Comparison of ENCODE assay signal across 8 mouse cellular contexts in the genomic region with DNA sequence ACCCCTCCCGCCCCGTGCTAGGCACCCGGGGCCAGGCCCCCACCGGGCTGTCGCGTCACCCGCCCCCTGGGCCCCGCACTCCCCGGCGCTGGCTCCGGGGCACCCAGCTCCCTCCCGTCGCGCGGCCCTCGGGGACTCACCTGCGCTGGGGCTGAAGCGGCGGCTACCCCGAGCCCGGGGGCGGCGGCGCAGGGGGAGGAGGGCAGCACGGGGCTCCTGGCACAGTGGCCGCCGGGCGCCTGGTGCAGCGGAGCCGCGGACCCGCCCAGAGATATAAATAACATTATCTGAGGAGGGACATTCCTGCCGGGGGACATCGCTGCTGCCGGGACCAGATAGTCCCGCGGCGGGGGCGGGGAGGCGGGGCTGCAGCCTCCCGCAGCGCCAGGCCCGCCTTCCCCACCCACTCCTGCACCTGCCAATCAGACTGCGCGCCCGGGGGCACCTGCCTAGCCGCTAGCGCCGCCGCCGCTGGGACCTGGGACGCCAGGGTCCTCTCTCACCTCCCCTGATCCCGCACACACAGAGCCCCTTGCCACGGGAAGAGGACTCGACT. TPM values are rescaled to one million over a fixed set of nuclear protein-coding genes. Genes with fewer than 3 reads are reported as not detected.
DNase-seq lines count a peak whose midpoint lies in the region; ATAC-seq and TF ChIP-seq lines count a peak whose summit lies in the region.

No protein-coding gene starts in this region.

- H3K4me1 ChIP-seq in MEL (ENCODE audit: control insufficient read depth in 1 of 2, insufficient read depth in 2 of 2, low read length in 2 of 2): peaks cover 0 to 19% of the 10 kb centered on the region in 2 experiments; a peak in 3 of 4 replicates
- no peaks in the 10 kb centered on the region for H3K4me1 ChIP-seq in forebrain, postnatal 0 days (ENCODE audit: insufficient read depth)
- peaks cover 12% of the 10 kb centered on the region for H3K4me1 ChIP-seq in lung, embryonic 16.5 days (replicated peaks; ENCODE audit: control insufficient read depth, insufficient read depth, low read length)
- peaks cover 14% of the 10 kb centered on the region for H3K4me1 ChIP-seq in thymus, adult 2 months (replicated peaks; ENCODE audit: control insufficient read depth, insufficient read depth, low read length)

- TF ChIP-seq RAD21 in MEL (IDR thresholded peaks at IDR 0.05; ENCODE audit: low read depth, low read length): no peak

- H3K9me3 ChIP-seq in MEL (replicated peaks; ENCODE audit: insufficient read depth, low read length): no peaks in the 10 kb centered on the region
- no peaks in the 10 kb centered on the region for H3K9me3 ChIP-seq in forebrain, postnatal 0 days (ENCODE audit: low read length)
- H3K9me3 ChIP-seq in lung, embryonic 16.5 days (ENCODE audit: control insufficient read depth, low read length): no peaks in the 10 kb centered on the region

- ATAC-seq in cerebellum, adult (ENCODE audit: insufficient number of reproducible peaks, low FRiP score, low TSS enrichment): peak; percentile 80
- ATAC-seq in forebrain, postnatal 0 days: peak; percentile 87
- ATAC-seq in lung, embryonic 16.5 days (ENCODE audit: low read depth): peak; percentile 88

- DNase-seq in MEL (ENCODE audit: low read depth, low spot score): peak; percentile 92
- no peak for DNase-seq in forebrain, postnatal 0 days
- DNase-seq in heart, postnatal 4 days: peak; percentile 84
- DNase-seq in layer of hippocampus, adult 8-10 months (ENCODE audit: low spot score in 2 of 2): peak; percentile 54 to 71
- DNase-seq in ovary, adult 18-20 months (ENCODE audit: low spot score): peak; percentile 51
- peak; percentile 84 for DNase-seq in thymus, adult 2 months

- peak; percentile 66 to 92 for TF ChIP-seq EP300 in MEL (IDR thresholded peaks at IDR 0.05; ENCODE audit: low read depth in 1 of 2, low read length in 2 of 2)

- no peak; a peak in 1 of 6 replicates for TF ChIP-seq CTCF in MEL (IDR thresholded peaks at IDR 0.05 in 2 of 3, conservative IDR thresholded peaks at IDR 0.05 in 1 of 3; ENCODE audit: control insufficient read depth in 1 of 3, insufficient read depth in 1 of 3, low read depth in 2 of 3, low read length in 3 of 3, poor library complexity in 1 of 3, severe bottlenecking in 1 of 3)
- peak; percentile 39; the same call in 1 of the 2 replicates for TF ChIP-seq CTCF in forebrain, postnatal 0 days (IDR thresholded peaks at IDR 0.05; ENCODE audit: low read depth)
- 0 out of 2 replicates have a peak, but pooled peaks have one; percentile 8 for TF ChIP-seq CTCF in thymus, adult 2 months (IDR thresholded peaks at IDR 0.05; ENCODE audit: borderline replicate concordance, control insufficient read depth, extremely low read depth, insufficient read depth, low read length, poor library complexity)

- TF ChIP-seq POLR2A in MEL (IDR thresholded peaks at IDR 0.05; ENCODE audit: control insufficient read depth in 1 of 2, insufficient read depth in 1 of 2, low read depth in 1 of 2, low read length in 2 of 2, poor library complexity in 1 of 2): peak in 1 of 2 experiments; percentile 65; a peak in 1 of 4 replicates
- TF ChIP-seq POLR2A in thymus, adult 2 months (IDR thresholded peaks at IDR 0.05; ENCODE audit: control insufficient read depth, extremely low read depth, insufficient read depth, low read length, poor library complexity): no peak

- H3K27me3 ChIP-seq in MEL (ENCODE audit: control insufficient read depth in 1 of 2, insufficient read depth in 2 of 2, low read length in 2 of 2): no peaks in the 10 kb centered on the region
- peaks cover 14% of the 10 kb centered on the region; the same call in 1 of the 2 replicates for H3K27me3 ChIP-seq in forebrain, postnatal 0 days (ENCODE audit: insufficient read depth, low read length)
- H3K27me3 ChIP-seq in lung, embryonic 16.5 days (ENCODE audit: control insufficient read depth, insufficient read depth, low read depth, low read length): peaks cover 43% of the 10 kb centered on the region
- peaks cover 8% of the 10 kb centered on the region for H3K27me3 ChIP-seq in thymus, adult 2 months (ENCODE audit: control insufficient read depth, insufficient read depth, low read length)

- peak overlapping the region; percentile 100 for H3K4me2 ChIP-seq in forebrain, postnatal 0 days (ENCODE audit: low read depth)
- peak overlapping the region; percentile 100 for H3K4me2 ChIP-seq in lung, embryonic 16.5 days (ENCODE audit: low read depth, low read length)

- WGBS in forebrain, postnatal 0 days: 2% methylated on average over 45 of the region's 55 CpGs
- WGBS in lung, embryonic 16.5 days: 0% methylated on average over 34 of the region's 55 CpGs
- WGBS in thymus, adult 2 months: under 1% methylated on average over 53 of the region's 55 CpGs

- H3K27ac ChIP-seq in MEL (ENCODE audit: control insufficient read depth, low read depth, low read length): peak overlapping the region; percentile 62
- H3K27ac ChIP-seq in forebrain, postnatal 0 days (ENCODE audit: low read depth, low read length): peak overlapping the region; percentile 67
- H3K27ac ChIP-seq in lung, embryonic 16.5 days (ENCODE audit: low read length): no peak overlapping the region
- H3K27ac ChIP-seq in thymus, adult 2 months (ENCODE audit: control insufficient read depth, insufficient read depth, low read length): no peak overlapping the region

- H3K9ac ChIP-seq in MEL (ENCODE audit: control insufficient read depth, low read depth, low read length, poor library complexity, severe bottlenecking): peak overlapping the region; percentile 87
- peak overlapping the region; percentile 92 for H3K9ac ChIP-seq in forebrain, postnatal 0 days
- H3K9ac ChIP-seq in lung, embryonic 16.5 days (ENCODE audit: low read length): peak overlapping the region; percentile 71

- peaks cover 0 to 16% of the 10 kb centered on the region in 2 experiments; a peak in 2 of 4 replicates for H3K36me3 ChIP-seq in MEL (ENCODE audit: control insufficient read depth in 1 of 2, insufficient read depth in 2 of 2, low read length in 2 of 2)
- no peaks in the 10 kb centered on the region for H3K36me3 ChIP-seq in forebrain, postnatal 0 days (ENCODE audit: insufficient read depth)
- no peaks in the 10 kb centered on the region for H3K36me3 ChIP-seq in lung, embryonic 16.5 days (ENCODE audit: control insufficient read depth, insufficient read depth, low read length)
- no peaks in the 10 kb centered on the region for H3K36me3 ChIP-seq in thymus, adult 2 months (ENCODE audit: control insufficient read depth, insufficient read depth, low read length)

- H3K79me2 ChIP-seq in MEL (ENCODE audit: control insufficient read depth, insufficient read depth, low read length, poor library complexity): peaks cover 23% of the 10 kb centered on the region

- peak overlapping the region; percentile 64 to 69 for H3K4me3 ChIP-seq in MEL (ENCODE audit: control insufficient read depth in 1 of 2, insufficient read depth in 1 of 2, low read depth in 2 of 2, low read length in 2 of 2)
- peak overlapping the region; percentile 83 for H3K4me3 ChIP-seq in forebrain, postnatal 0 days (ENCODE audit: low read depth, low read length)
- peak overlapping the region; percentile 72 for H3K4me3 ChIP-seq in lung, embryonic 16.5 days (ENCODE audit: low read length)
- peak overlapping the region; percentile 53 for H3K4me3 ChIP-seq in thymus, adult 2 months (ENCODE audit: control insufficient read depth, insufficient read depth, low read length)

TF ChIP-seq in MEL, 35 proteins besides CTCF, POLR2A, EP300 and RAD21 (continues in another document):
- TF ChIP-seq ZNF384 (IDR thresholded peaks at IDR 0.05; ENCODE audit: low read depth, low read length) (no peak), MYC (IDR thresholded peaks at IDR 0.05; ENCODE audit: low read depth, low read length) (no peak), CHD1 (IDR thresholded peaks at IDR 0.05; ENCODE audit: low read depth, low read length) (no peak), ZC3H11A (IDR thresholded peaks at IDR 0.05; ENCODE audit: low read depth, low read length) (no peak), ZMIZ1 (IDR thresholded peaks at IDR 0.05; ENCODE audit: low read depth, low read length) (peak; percentile 23; the same call in 1 of the 2 replicates), TCF12 (IDR thresholded peaks at IDR 0.05; ENCODE audit: low read depth, low read length) (peak; percentile 94), USF2 (IDR thresholded peaks at IDR 0.05; ENCODE audit: borderline replicate concordance in 1 of 2, insufficient read depth in 1 of 2, low read depth in 1 of 2, low read length in 2 of 2) (no peak)

RNA-seq across cellular contexts. Expression of gene Sptb, which starts 0.5 kb away (rescaled TPM):
- 34.4 and 35.4 TPM in 2 replicates for total RNA-seq in MEL (2012; rRNA removed)
- 10 to 100 TPM; 17.9 to 85.1 TPM for polyA plus RNA-seq in MEL (2012; ENCODE audit: insufficient read depth in 1 of 2, insufficient read length in 2 of 2, low read depth in 1 of 2, low replicate concordance in 2 of 2, missing spikeins in 1 of 2)
- total RNA-seq in forebrain, postnatal 0 days (2014; rRNA removed): 16.2 and 19.6 TPM in 2 replicates
- 2.3 and 3.0 TPM in 2 replicates for polyA plus RNA-seq in forebrain, postnatal 0 days (2015; fragmentation: Nextera tagmentation; extraction: Ambion mirVana)
- total RNA-seq in heart, postnatal 4 days (2021): 10 to 100 TPM; 62.2 to 62.6 TPM
- 100 to 1,000 TPM; 114 to 133 (median 126) TPM for total RNA-seq in layer of hippocampus, adult 8-10 months (2022)
- polyA plus RNA-seq in lung, embryonic 16.5 days (2015; fragmentation: Nextera tagmentation; extraction: Ambion mirVana): 1.3 and 1.8 TPM in 2 replicates
- polyA plus RNA-seq in thymus, adult 2 months (2012; rRNA removed): 1.5 and 3.0 TPM in 2 replicates

RNA-seq across cellular contexts. Expression of gene Churc1, which starts 55.5 kb away (rescaled TPM):
- total RNA-seq in MEL (2012; rRNA removed): 180 and 186 TPM in 2 replicates
- polyA plus RNA-seq in MEL (2012; ENCODE audit: insufficient read depth in 1 of 2, insufficient read length in 2 of 2, low read depth in 1 of 2, low replicate concordance in 2 of 2, missing spikeins in 1 of 2): 10 to 100 TPM in 1 of 2 experiments, not detected in 1; 74.9 TPM
- total RNA-seq in forebrain, postnatal 0 days (2014; rRNA removed): 75.7 and 84.4 TPM in 2 replicates
- polyA plus RNA-seq in forebrain, postnatal 0 days (2015; fragmentation: Nextera tagmentation; extraction: Ambion mirVana): 115 and 146 TPM in 2 replicates
- total RNA-seq in heart, postnatal 4 days (2021): 10 to 100 TPM; 83.0 to 86.7 TPM
- total RNA-seq in layer of hippocampus, adult 8-10 months (2022): 10 to 100 TPM; 32.5 to 43.5 (median 37.7) TPM
- polyA plus RNA-seq in lung, embryonic 16.5 days (2015; fragmentation: Nextera tagmentation; extraction: Ambion mirVana): 130 and 147 TPM in 2 replicates
- polyA plus RNA-seq in thymus, adult 2 months (2012; rRNA removed): 61.6 and 68.3 TPM in 2 replicates

RNA-seq across cellular contexts. Expression of gene Fntb, which starts 55.5 kb away (rescaled TPM):
- total RNA-seq in MEL (2012; rRNA removed): 9.6 and 11.7 TPM in 2 replicates
- 10 to 100 TPM in 1 of 2 experiments, not detected in 1; 28.5 TPM for polyA plus RNA-seq in MEL (2012; ENCODE audit: insufficient read depth in 1 of 2, insufficient read length in 2 of 2, low read depth in 1 of 2, low replicate concordance in 2 of 2, missing spikeins in 1 of 2)
- 22.7 and 32.3 TPM in 2 replicates for total RNA-seq in forebrain, postnatal 0 days (2014; rRNA removed)
- 38.7 and 42.3 TPM in 2 replicates for polyA plus RNA-seq in forebrain, postnatal 0 days (2015; fragmentation: Nextera tagmentation; extraction: Ambion mirVana)
- total RNA-seq in heart, postnatal 4 days (2021): 10 to 100 TPM; 18.4 to 20.7 TPM
- 10 to 100 TPM; 22.7 to 24.8 (median 24.3) TPM for total RNA-seq in layer of hippocampus, adult 8-10 months (2022)
- 39.0 and 40.4 TPM in 2 replicates for polyA plus RNA-seq in lung, embryonic 16.5 days (2015; fragmentation: Nextera tagmentation; extraction: Ambion mirVana)
- polyA plus RNA-seq in thymus, adult 2 months (2012; rRNA removed): 50.9 and 51.3 TPM in 2 replicates

Comparison
In these comparisons a context has a peak if more than half of its experiments do, and no peak if none do; other contexts are left out.
1. H3K27ac ChIP-seq: peak in MEL (single experiment) and forebrain, postnatal 0 days (single experiment); none in lung, embryonic 16.5 days (single experiment) and thymus, adult 2 months (single experiment).
2. CTCF ChIP-seq: peak in forebrain, postnatal 0 days (single experiment) and thymus, adult 2 months (single experiment); none in MEL (0 of 3).
3. Peak in every context shown above with its lines, with median percentiles within 50 percentile points of each other: H3K4me3 ChIP-seq, H3K9ac ChIP-seq and ATAC-seq.